Mouse (Mus musculus) midbrain, embryonic 16.5 days (tissue): Measurements from ENCODE around the gene Agpat4. TPM values are rescaled to one million over a fixed set of nuclear protein-coding genes. Genes with fewer than 3 reads are reported as not detected.

ENCODE experiments used
- ATAC-seq: fragments of 200-750 bp; cut with Nextera tagmentation; 2 replicates; pipeline ENCODE4 v1.8.0; 2017; ENCODE audit warnings: moderate TSS enrichment
- H3K27ac ChIP-seq: fragments of 300-500 bp; sonication (generic); 2 replicates; pipeline ENCODE4 v1.5.1; 2014; ENCODE audit warnings: mild to moderate bottlenecking, low read length, mixed read lengths
- H3K27me3 ChIP-seq: fragments of 300-500 bp; sonication (generic); 2 replicates; pipeline ENCODE4 v1.6.1; 2014; ENCODE audit warnings: low read depth, low read length, mixed read lengths; ENCODE audit not compliant: control insufficient read depth, insufficient read depth
- H3K36me3 ChIP-seq: fragments of 300-500 bp; sonication (generic); 2 replicates; pipeline ENCODE4 v1.6.1; 2014; ENCODE audit warnings: mild to moderate bottlenecking, low read length, moderate library complexity, mixed read lengths; ENCODE audit not compliant: control insufficient read depth, insufficient read depth
- H3K4me1 ChIP-seq: fragments of 300-500 bp; sonication (generic); 2 replicates; pipeline ENCODE4 v1.6.1; 2014; ENCODE audit warnings: mild to moderate bottlenecking, low read length, mixed read lengths; ENCODE audit not compliant: control insufficient read depth, insufficient read depth
- H3K4me2 ChIP-seq: fragments of 300-500 bp; sonication (generic); 2 replicates; pipeline ENCODE4 v1.6.1; 2014; ENCODE audit warnings: mild to moderate bottlenecking, low read length, mixed read lengths
- H3K4me3 ChIP-seq: fragments of 300-500 bp; sonication (generic); 2 replicates; pipeline ENCODE4 v1.5.1; 2014; ENCODE audit warnings: low read depth, mild to moderate bottlenecking, low read length, moderate library complexity, mixed read lengths
- H3K9ac ChIP-seq: fragments of 300-500 bp; sonication (generic); 2 replicates; pipeline ENCODE4 v1.6.1; 2014; ENCODE audit warnings: low read depth, low read length, mixed read lengths
- H3K9me3 ChIP-seq: fragments of 300-500 bp; sonication (generic); replicated peaks from 2 replicates; pipeline ENCODE4 v1.6.1; 2014; ENCODE audit warnings: mild to moderate bottlenecking, low read length, mixed read lengths; ENCODE audit not compliant: control insufficient read depth, poor library complexity, severe bottlenecking
- WGBS: fragments of 180-500 bp; shearing (Covaris S2); extraction: QIAGEN DNeasy Blood & Tissue Kit; methylation state at CpG from one replicate; pipeline ENCODE4 v1.1.7; 2014; 5-methylcytosine and 5-hydroxymethylcytosine counted together
- polyA plus RNA-seq: library from polyadenylated mRNA; unstranded; fragments of >200 nt; fragmentation: Nextera tagmentation; extraction: Ambion mirVana; gene quantifications from 2 replicates; pipeline ENCODE4 v1.2.1, GENCODE M21; 2015

The Agpat4 gene
- polyA plus RNA-seq, 1 experiment from 2014 or later, result 68.3 TPM

DNA sequence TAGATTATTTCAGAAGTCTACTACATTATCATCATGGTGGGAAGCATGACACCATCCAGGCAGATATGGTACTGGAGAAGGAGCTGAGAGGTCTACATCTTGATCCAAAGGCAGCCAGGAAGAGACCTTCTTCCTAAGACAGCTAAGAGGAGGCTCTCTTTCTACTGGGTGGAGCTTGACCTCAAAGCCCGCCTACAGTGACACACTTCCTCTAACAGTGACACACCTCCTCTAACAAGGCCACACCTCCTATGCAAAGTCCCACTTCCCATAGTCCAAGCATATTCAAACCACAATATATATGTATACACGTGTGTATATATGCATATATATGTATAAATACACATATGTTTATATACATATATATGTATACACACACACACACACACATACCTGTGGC lies 32.5 kb downstream of the Agpat4 start:
- Histone ChIP-seq H3K36me3 (peaks cover 13% of the 10 kb centered on the region), H3K9ac (no peak overlapping the region), H3K4me2 (no peak overlapping the region), H3K27me3 (no peaks in the 10 kb centered on the region), H3K4me3 (no peak overlapping the region), H3K27ac (no peak overlapping the region), H3K9me3 (no peaks in the 10 kb centered on the region), H3K4me1 (no peaks in the 10 kb centered on the region)
- 93% methylated on average over 2 of the region's 2 CpGs for WGBS
- ATAC-seq, result no peak

DNA sequence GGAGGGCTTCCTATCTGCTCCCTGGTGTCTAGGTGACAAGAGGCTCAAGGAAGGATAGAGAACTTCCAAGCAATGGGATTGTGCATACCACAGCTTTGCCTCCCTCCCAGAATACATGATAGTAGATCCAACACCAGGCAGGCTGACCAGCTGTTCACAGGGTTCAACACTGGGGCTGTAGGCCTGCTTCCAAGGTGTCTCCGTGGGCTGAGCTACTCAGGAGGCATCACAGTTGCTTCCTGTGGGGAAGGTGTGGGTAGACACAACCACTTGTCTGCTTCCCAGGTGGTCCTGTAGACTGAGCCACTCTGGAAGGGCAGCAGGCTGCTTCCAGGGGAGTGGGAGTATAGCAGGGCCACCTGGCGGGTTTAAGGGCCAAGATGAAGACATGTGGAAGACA lies 35.8 kb downstream of the Agpat4 start:
- 64% methylated on average over 2 of the region's 2 CpGs for WGBS
- Histone ChIP-seq H3K4me2 (no peak overlapping the region), H3K36me3 (peaks cover 13% of the 10 kb centered on the region), H3K27me3 (no peaks in the 10 kb centered on the region), H3K4me1 (no peaks in the 10 kb centered on the region), H3K9ac (no peak overlapping the region), H3K9me3 (no peaks in the 10 kb centered on the region), H3K27ac (no peak overlapping the region), H3K4me3 (no peak overlapping the region)
- ATAC-seq, result no peak

DNA sequence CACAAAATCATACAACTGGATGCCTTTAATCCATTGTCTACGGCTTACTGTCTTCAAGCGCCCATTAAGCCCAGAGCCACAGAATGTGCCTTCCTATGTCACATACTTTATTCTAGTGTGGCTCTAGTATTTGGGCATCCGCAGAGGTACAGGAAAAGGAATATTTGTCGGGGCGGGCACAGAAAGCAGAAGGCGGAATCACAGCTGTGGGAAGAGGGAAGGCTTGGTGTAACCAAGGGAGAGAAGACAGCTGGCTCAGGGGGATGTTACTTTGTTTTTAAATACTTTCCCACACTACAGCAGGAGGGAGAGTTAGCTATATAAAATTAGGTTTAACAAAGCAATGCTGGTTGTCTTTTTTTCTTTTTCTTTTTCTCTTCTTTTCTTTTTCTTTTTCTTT lies 36.7 kb downstream of the Agpat4 start:
- Histone ChIP-seq H3K4me2 (no peak overlapping the region), H3K27ac (no peak overlapping the region), H3K4me1 (no peaks in the 10 kb centered on the region), H3K36me3 (peaks cover 13% of the 10 kb centered on the region), H3K9ac (no peak overlapping the region), H3K4me3 (no peak overlapping the region), H3K9me3 (no peaks in the 10 kb centered on the region), H3K27me3 (no peaks in the 10 kb centered on the region)
- ATAC-seq, result no peak
- WGBS, result 83% methylated on average over 6 of the region's 6 CpGs

DNA sequence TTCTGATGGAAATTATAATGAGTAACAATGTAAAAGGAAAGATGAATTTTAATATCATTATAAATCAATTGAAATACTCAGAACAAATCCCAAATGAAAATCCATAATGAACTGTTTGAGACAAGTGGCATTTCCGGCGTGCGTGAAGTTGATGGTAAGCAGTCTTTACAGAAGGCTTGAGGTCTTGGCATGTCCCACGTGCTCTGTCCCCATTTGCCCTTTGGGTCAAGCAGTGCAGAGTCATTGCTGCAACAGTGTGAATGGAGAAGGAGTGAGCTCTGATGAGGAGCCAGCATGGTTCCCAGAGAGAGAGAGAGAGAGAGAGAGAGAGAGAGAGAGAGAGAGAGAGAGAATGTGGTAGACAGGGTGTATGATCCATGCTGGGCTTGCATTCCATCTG lies 37.4 kb downstream of the Agpat4 start:
- Histone ChIP-seq H3K4me3 (no peak overlapping the region), H3K9ac (no peak overlapping the region), H3K4me2 (no peak overlapping the region), H3K4me1 (no peaks in the 10 kb centered on the region), H3K9me3 (no peaks in the 10 kb centered on the region), H3K36me3 (peaks cover 13% of the 10 kb centered on the region), H3K27me3 (no peaks in the 10 kb centered on the region), H3K27ac (no peak overlapping the region)
- WGBS, result 80% methylated on average over 4 of the region's 4 CpGs
- no peak for ATAC-seq

DNA sequence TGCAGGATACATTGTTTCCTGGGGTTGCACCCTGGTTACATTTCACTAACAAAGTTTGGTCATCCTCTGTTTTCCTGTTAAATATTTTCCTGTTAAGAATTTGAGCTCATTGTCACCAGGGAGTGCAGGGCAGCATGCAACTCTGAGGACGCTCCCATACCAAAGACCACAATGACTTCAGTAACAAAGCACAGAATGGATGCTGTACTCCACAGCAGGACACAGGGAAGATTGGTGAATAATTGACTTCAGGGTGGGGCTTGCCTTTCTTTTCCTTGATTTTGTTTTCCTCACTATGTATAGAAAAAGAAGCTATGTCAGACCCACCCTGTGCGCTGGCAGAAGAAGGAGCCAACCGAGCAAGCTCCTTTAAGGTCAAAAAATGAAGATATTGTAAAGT lies 38.2 kb downstream of the Agpat4 start:
- H3K36me3 ChIP-seq, result peaks cover 13% of the 10 kb centered on the region
- 75% methylated on average over 3 of the region's 3 CpGs for WGBS
- H3K4me1 ChIP-seq, result no peaks in the 10 kb centered on the region
- no peaks in the 10 kb centered on the region for H3K9me3 ChIP-seq
- no peak overlapping the region for H3K9ac ChIP-seq
- no peaks in the 10 kb centered on the region for H3K27me3 ChIP-seq
- H3K4me2 ChIP-seq, result no peak overlapping the region
- ATAC-seq, result no peak
- no peak overlapping the region for H3K4me3 ChIP-seq
- H3K27ac ChIP-seq, result no peak overlapping the region

DNA sequence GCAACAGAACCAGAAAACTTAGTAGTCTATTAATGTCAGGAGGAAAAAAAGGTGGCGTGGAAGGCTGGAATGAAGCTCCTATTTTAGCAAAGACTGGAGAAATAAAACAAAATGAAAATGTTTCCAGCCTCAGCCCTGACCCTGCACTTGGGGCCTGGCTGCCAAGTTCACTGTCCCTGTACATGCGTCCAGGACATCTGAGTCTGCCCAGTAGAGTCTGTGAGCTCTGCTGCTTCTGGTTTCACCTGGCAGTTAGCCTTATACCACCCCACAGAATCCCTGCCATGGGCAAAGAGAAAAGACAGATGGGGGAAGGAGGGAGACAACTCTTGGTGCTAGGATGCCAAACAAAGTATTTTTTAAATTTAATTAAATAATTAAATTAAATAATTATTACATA lies 38.7 kb downstream of the Agpat4 start:
- Histone ChIP-seq H3K9me3 (no peaks in the 10 kb centered on the region), H3K4me3 (no peak overlapping the region), H3K27ac (no peak overlapping the region), H3K4me1 (no peaks in the 10 kb centered on the region), H3K4me2 (no peak overlapping the region), H3K36me3 (peaks cover 13% of the 10 kb centered on the region), H3K27me3 (no peaks in the 10 kb centered on the region), H3K9ac (no peak overlapping the region)
- ATAC-seq, result no peak
- 91% methylated on average over 2 of the region's 2 CpGs for WGBS

DNA sequence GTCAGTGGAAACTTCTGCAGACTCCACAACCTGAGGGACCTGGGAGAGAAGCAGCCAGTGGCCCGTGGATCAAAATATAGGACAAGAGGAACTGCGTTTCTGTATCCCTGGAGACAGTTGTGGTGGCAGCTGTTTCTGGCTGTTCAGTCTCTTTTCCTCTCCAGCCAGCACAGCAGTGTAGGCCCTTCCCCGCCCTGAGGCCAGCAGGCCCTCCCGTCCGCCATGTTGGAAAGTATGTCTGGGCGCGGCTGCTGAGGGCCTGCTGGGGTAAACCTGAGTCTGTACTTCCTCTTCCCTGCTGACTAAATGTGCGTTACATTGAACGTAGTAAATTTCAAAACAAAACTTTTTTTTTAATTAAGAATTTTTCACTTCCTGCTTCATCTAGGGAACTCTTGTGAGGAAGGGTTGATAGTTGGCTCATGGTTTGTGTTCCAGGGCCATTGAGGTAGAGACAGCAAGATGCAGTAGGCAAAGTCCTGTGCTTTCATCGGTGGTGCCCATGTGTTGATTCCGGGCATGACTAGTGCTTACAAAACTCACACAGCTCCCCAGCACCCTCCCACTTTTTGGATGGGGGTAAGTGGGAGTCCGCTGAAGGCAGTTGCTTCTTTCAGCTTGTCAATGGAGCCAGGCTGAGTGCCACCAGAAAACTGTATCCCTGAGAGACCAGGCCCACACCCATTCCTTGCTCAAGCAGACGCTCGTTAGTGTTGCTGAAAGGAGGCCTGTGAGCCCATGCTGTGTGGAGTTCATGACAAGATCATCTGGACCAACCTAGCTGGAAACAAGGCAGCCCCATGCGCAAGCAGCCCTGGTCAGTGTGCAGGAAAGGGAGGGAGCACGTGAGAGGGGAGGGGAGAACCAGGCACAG lies 40.9 kb downstream of the Agpat4 start:
- Histone ChIP-seq H3K36me3 (no peaks in the 10 kb centered on the region), H3K4me3 (no peak overlapping the region), H3K9me3 (no peaks in the 10 kb centered on the region), H3K27me3 (no peaks in the 10 kb centered on the region), H3K4me2 (no peak overlapping the region), H3K4me1 (peaks cover 6% of the 10 kb centered on the region; the same call in 1 of the 2 replicates), H3K9ac (no peak overlapping the region), H3K27ac (no peak overlapping the region)
- 86% methylated on average over 16 of the region's 16 CpGs for WGBS
- no peak for ATAC-seq

DNA sequence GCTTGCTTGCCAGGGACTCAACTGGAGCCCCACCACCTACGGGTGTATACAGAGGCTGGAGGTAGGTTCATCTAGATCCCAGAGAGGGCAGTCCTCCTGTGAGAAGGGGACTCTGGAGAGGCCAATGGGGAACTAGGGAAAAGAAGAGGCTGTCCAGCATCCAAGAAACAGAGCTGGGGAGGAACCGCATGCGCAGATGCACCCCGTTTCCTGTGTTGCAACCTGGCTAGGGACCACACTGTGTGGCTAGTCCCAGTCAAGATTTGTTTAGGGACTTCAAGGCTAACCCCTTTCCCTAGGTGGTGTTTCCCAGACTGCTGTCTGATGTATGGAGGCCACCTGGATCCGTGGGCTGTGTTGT lies 41.5 kb downstream of the Agpat4 start:
- no peak for ATAC-seq
- Histone ChIP-seq H3K27ac (no peak overlapping the region), H3K9me3 (no peaks in the 10 kb centered on the region), H3K36me3 (no peaks in the 10 kb centered on the region), H3K4me2 (no peak overlapping the region), H3K27me3 (no peaks in the 10 kb centered on the region), H3K4me1 (peaks cover 6% of the 10 kb centered on the region; the same call in 1 of the 2 replicates), H3K4me3 (no peak overlapping the region), H3K9ac (no peak overlapping the region)
- 95% methylated on average over 5 of the region's 5 CpGs for WGBS

DNA sequence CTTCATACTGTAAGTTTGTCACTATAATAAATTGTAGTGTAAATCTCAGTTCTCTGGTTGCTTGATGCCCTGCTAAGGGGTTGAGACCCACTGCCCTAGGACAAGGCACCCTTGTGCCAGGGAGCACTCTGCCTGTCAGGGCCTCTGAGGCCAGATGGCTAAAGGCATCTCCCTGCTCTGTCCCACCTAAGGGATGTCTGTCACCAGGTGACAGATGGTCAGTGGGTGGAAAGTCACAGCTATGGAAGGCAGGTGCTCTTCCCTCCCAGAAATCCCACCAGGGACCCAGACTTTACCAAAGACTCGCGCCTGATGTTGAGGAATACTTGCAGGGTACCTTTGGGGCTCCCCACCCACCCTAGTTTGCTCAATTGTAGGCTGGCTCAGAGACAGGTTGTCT lies 42.0 kb downstream of the Agpat4 start:
- Histone ChIP-seq H3K27me3 (no peaks in the 10 kb centered on the region), H3K4me3 (no peak overlapping the region), H3K4me2 (no peak overlapping the region), H3K36me3 (no peaks in the 10 kb centered on the region), H3K4me1 (peaks cover 6% of the 10 kb centered on the region; the same call in 1 of the 2 replicates), H3K9me3 (no peaks in the 10 kb centered on the region), H3K9ac (no peak overlapping the region), H3K27ac (no peak overlapping the region)
- no peak for ATAC-seq
- 100% methylated on average over 2 of the region's 2 CpGs for WGBS
